Mouse (Mus musculus) erythroblast, embryonic 14.5 days (primary cell): Measurements from ENCODE around the gene Kif12.

Source experiments
- GATA1 ChIP-seq: IDR thresholded peaks from 2 replicates; pipeline ENCODE4 v1.6.1; 2012; ENCODE audit warnings: low read length, inconsistent platforms, mixed read lengths
- TAL1 ChIP-seq: IDR thresholded peaks from 3 replicates; pipeline ENCODE4 v1.6.1; 2012; ENCODE audit warnings: low read length, inconsistent platforms, mixed read lengths

GRCm38 (mm10) chr4:63194366-63194765 is 22.4 kb upstream of the Kif12 start:
- TF ChIP-seq GATA1: no peak
- TF ChIP-seq TAL1: no peak
